Mouse (Mus musculus): ENCODE measurements at regions not wholly inside any gene's neighbourhood (a gene's known extent, or its start where the extent isn't known, plus 50 kb on each side); places are given as distances from the start of the nearest gene placed in this dataset.

- WGBS = 71% methylated on average over 1 of the region's 1 CpGs
- Histone ChIP-seq H3K4me1 (ENCODE audit: control insufficient read depth, insufficient read depth, low read length) (no peaks in the 10 kb centered on the region), H3K4me3 (replicated peaks; ENCODE audit: low read depth, low read length) (no peak overlapping the region), H3K9me3 (ENCODE audit: control insufficient read depth, low read length) (no peaks in the 10 kb centered on the region), H3K36me3 (ENCODE audit: control insufficient read depth, insufficient read depth, low read length) (no peaks in the 10 kb centered on the region), H3K27ac (replicated peaks; ENCODE audit: low read depth, low read length) (no peak overlapping the region), H3K4me2 (ENCODE audit: low read length) (no peak overlapping the region), H3K9ac (replicated peaks; ENCODE audit: low read length) (no peak overlapping the region), H3K27me3 (ENCODE audit: control insufficient read depth, insufficient read depth, low read length) (no peaks in the 10 kb centered on the region)
- ATAC-seq (ENCODE audit: low FRiP score, low TSS enrichment) = no peak
- peak; percentile 9 for DNase-seq
Measured at GRCm38 (mm10) chrX:44432251-44432650, 64.1 kb upstream of the Dcaf12l2 start.
